Mouse (Mus musculus) midbrain, postnatal 0 days (tissue): ENCODE measurements around the gene Gm5431. TPM values are rescaled to one million over a fixed set of nuclear protein-coding genes. Genes with fewer than 3 reads are reported as not detected.

Experiments
- ATAC-seq: fragments of 200-750 bp; cut with Nextera tagmentation; 2 replicates; pipeline ENCODE4 v1.8.0; 2017; ENCODE audit warnings: moderate number of reproducible peaks, mild to moderate bottlenecking, moderate TSS enrichment, moderate library complexity; ENCODE audit not compliant: low FRiP score
- DNase-seq: peaks from one replicate; pipeline ENCODE4 v3.0.0-alpha.2; 2015; ENCODE audit warnings: low spot score
- H3K27ac ChIP-seq: fragments of 300-500 bp; sonication (generic); 2 replicates; pipeline ENCODE4 v1.5.1; 2014; ENCODE audit warnings: low read depth, mild to moderate bottlenecking, low read length, mixed read lengths
- H3K27me3 ChIP-seq: fragments of 300-500 bp; sonication (generic); 2 replicates; pipeline ENCODE4 v1.6.1; 2014; ENCODE audit warnings: low read length, control low read depth, mixed read lengths; ENCODE audit not compliant: insufficient read depth
- H3K36me3 ChIP-seq: fragments of 300-500 bp; sonication (generic); 2 replicates; pipeline ENCODE4 v1.6.1; 2014; ENCODE audit warnings: low read length, control low read depth, mixed read lengths; ENCODE audit not compliant: insufficient read depth
- H3K4me1 ChIP-seq: fragments of 300-500 bp; sonication (generic); 2 replicates; pipeline ENCODE4 v1.6.1; 2014; ENCODE audit warnings: mild to moderate bottlenecking, control low read depth, antibody characterized with exemption, low read length, mixed read lengths; ENCODE audit not compliant: insufficient read depth
- H3K4me2 ChIP-seq: fragments of 300-500 bp; sonication (generic); 2 replicates; pipeline ENCODE4 v1.6.1; 2014; ENCODE audit warnings: low read depth, mild to moderate bottlenecking, low read length, mixed read lengths; ENCODE audit not compliant: poor library complexity, severe bottlenecking
- H3K4me3 ChIP-seq: fragments of 300-500 bp; sonication (generic); 2 replicates; pipeline ENCODE4 v1.5.1; 2014; ENCODE audit warnings: low read depth, mild to moderate bottlenecking, low read length, moderate library complexity
- H3K9ac ChIP-seq: fragments of 300-500 bp; sonication (generic); replicated peaks from 2 replicates; pipeline ENCODE4 v1.6.1; 2014; ENCODE audit warnings: mild to moderate bottlenecking, low read length, moderate library complexity, mixed read lengths; ENCODE audit not compliant: poor library complexity, severe bottlenecking
- H3K9me3 ChIP-seq: fragments of 300-500 bp; sonication (generic); 2 replicates; pipeline ENCODE4 v1.6.1; 2016; ENCODE audit warnings: low read length, control low read depth
- CTCF ChIP-seq: IDR thresholded peaks from 2 replicates; pipeline ENCODE4 v1.5.1; 2016; ENCODE audit warnings: antibody characterized with exemption, mild to moderate bottlenecking
- WGBS: fragments of 180-500 bp; shearing (Covaris S2); extraction: QIAGEN DNeasy Blood & Tissue Kit; methylation state at CpG from one replicate; pipeline ENCODE4 v1.1.7; 2014; 5-methylcytosine and 5-hydroxymethylcytosine counted together
- polyA plus RNA-seq: library from polyadenylated mRNA; unstranded; fragments of >200 nt; fragmentation: Nextera tagmentation; extraction: Ambion mirVana; gene quantifications from 2 replicates; pipeline ENCODE4 v1.2.1, GENCODE M21; 2015
- total RNA-seq: library from RNA; depleted of rRNA; stranded (reverse); fragments of >200 nt; gene quantifications from 2 replicates; pipeline ENCODE4 v1.2.3, GENCODE M21; 2014; rRNA removed

Gene Gm5431
- total and polyA plus RNA-seq, 2 experiments from 2014 or later, result 0.12 to 0.60 TPM

- Histone ChIP-seq H3K4me1 (no peaks in the 10 kb centered on the region), H3K9me3 (no peaks in the 10 kb centered on the region), H3K27ac (peak overlapping the region; percentile 78), H3K4me3 (peak overlapping the region; percentile 86), H3K36me3 (no peaks in the 10 kb centered on the region), H3K9ac (peak overlapping the region; percentile 77), H3K27me3 (no peaks in the 10 kb centered on the region), H3K4me2 (peak overlapping the region; percentile 85)
- WGBS, result 2% methylated on average over 16 of the region's 16 CpGs
- ATAC-seq (peak; percentile 39), DNase-seq (no peak)
- TF ChIP-seq CTCF, result no peak
These were observed 63.7 kb downstream of the Gm5431 start for GRCm38 (mm10) chr11:48838181-48838797.

Other genes with a start within 250 kb of the Gm5431 start
- gene Rack1, start 101.9 kb downstream of the Gm5431 start, total RNA-seq, result 932 and 1,043 TPM in 2 replicates
- gene Rack1, start 101.9 kb downstream of the Gm5431 start, polyA plus RNA-seq, result 317 and 331 TPM in 2 replicates
- gene Trim41, start 84.9 kb downstream of the Gm5431 start, total RNA-seq, result 38.9 and 41.5 TPM in 2 replicates
- 5.0 and 5.1 TPM in 2 replicates for gene Trim41, start 84.9 kb downstream of the Gm5431 start, polyA plus RNA-seq
- gene Trim7, start 76.1 kb downstream of the Gm5431 start, total RNA-seq, result 7.7 and 8.6 TPM in 2 replicates
- gene Trim7, start 76.1 kb downstream of the Gm5431 start, polyA plus RNA-seq, result 3.4 and 3.7 TPM in 2 replicates
- gene Gm12184, start 75.6 kb downstream of the Gm5431 start, total RNA-seq, result 4.3 and 8.2 TPM in 2 replicates
- 2.4 and 3.0 TPM in 2 replicates for gene Gm12184, start 75.6 kb downstream of the Gm5431 start, polyA plus RNA-seq
- gene Irgm1, start 30.5 kb downstream of the Gm5431 start, total RNA-seq, result 6.2 and 7.6 TPM in 2 replicates
- gene Irgm1, start 30.5 kb downstream of the Gm5431 start, polyA plus RNA-seq, result 4.9 and 5.8 TPM in 2 replicates
- 0.76 and 1.1 TPM in 2 replicates for gene Psme2b, start 44.0 kb upstream of the Gm5431 start, total RNA-seq
- gene Psme2b, start 44.0 kb upstream of the Gm5431 start, polyA plus RNA-seq, result 1.8 and 2.1 TPM in 2 replicates
- 0.33 TPM in 1 of 2 replicates, not detected in the other for gene Olfr56, start 76.7 kb upstream of the Gm5431 start, total RNA-seq
- not detected in 2 replicates for gene Olfr56, start 76.7 kb upstream of the Gm5431 start, polyA plus RNA-seq
- gene 9930111J21Rik1, start 77.2 kb upstream of the Gm5431 start, total RNA-seq, result 0.88 and 1.5 TPM in 2 replicates
- 0.13 and 0.25 TPM in 2 replicates for gene 9930111J21Rik1, start 77.2 kb upstream of the Gm5431 start, polyA plus RNA-seq
- gene Gm12185, start 90.0 kb upstream of the Gm5431 start, total RNA-seq, result 0.24 TPM in 1 of 2 replicates, not detected in the other
- gene Gm12185, start 90.0 kb upstream of the Gm5431 start, polyA plus RNA-seq, result not detected in 2 replicates
- gene Tgtp1, start 92.0 kb upstream of the Gm5431 start, total RNA-seq, result not detected in 2 replicates
- 0.15 TPM in 1 of 2 replicates, not detected in the other for gene Tgtp1, start 92.0 kb upstream of the Gm5431 start, polyA plus RNA-seq
- gene 9930111J21Rik2, start 149.0 kb upstream of the Gm5431 start, total RNA-seq, result 0.55 and 1.7 TPM in 2 replicates
- 0.18 and 0.20 TPM in 2 replicates for gene 9930111J21Rik2, start 149.0 kb upstream of the Gm5431 start, polyA plus RNA-seq
- gene Tgtp2, start 162.0 kb upstream of the Gm5431 start, total RNA-seq, result not detected in 2 replicates
- 0.15 and 0.19 TPM in 2 replicates for gene Tgtp2, start 162.0 kb upstream of the Gm5431 start, polyA plus RNA-seq
- gene Ifi47, start 174.4 kb upstream of the Gm5431 start, total RNA-seq, result 1.1 and 3.3 TPM in 2 replicates
- 0.74 and 1.4 TPM in 2 replicates for gene Ifi47, start 174.4 kb upstream of the Gm5431 start, polyA plus RNA-seq
- not detected in 2 replicates for gene Olfr1396, start 212.7 kb upstream of the Gm5431 start, total RNA-seq
- not detected in 2 replicates for gene Olfr1396, start 212.7 kb upstream of the Gm5431 start, polyA plus RNA-seq
- not detected in 2 replicates for gene Olfr1395, start 240.1 kb upstream of the Gm5431 start, total RNA-seq
- not detected in 2 replicates for gene Olfr1395, start 240.1 kb upstream of the Gm5431 start, polyA plus RNA-seq